Mouse (Mus musculus) heart, adult 18-20 months (tissue): ENCODE results near the gene Cherp. TPM values are rescaled to one million over a fixed set of nuclear protein-coding genes. Genes with fewer than 3 reads are reported as not detected.

Experiments
- DNase-seq, 2 experiments: peaks; one replicate each; pipeline ENCODE4 v3.0.0; 2021 to 2022; ENCODE audit warnings: mixed read lengths in 1 of 2
- microRNA-seq, 2 experiments: library from miRNA; unstranded; fragments of <30 nt; microRNA quantifications; one replicate each; pipeline ENCODE4 v1.2.0; 2022
- total RNA-seq, 2 experiments: library from RNA; stranded (reverse); gene quantifications; 2 replicates each; pipeline ENCODE4 v1.2.3; 2021

Gene Cherp
- total RNA-seq, 2 experiments from 2014 or later: 23.1 to 33.6 TPM

DNA sequence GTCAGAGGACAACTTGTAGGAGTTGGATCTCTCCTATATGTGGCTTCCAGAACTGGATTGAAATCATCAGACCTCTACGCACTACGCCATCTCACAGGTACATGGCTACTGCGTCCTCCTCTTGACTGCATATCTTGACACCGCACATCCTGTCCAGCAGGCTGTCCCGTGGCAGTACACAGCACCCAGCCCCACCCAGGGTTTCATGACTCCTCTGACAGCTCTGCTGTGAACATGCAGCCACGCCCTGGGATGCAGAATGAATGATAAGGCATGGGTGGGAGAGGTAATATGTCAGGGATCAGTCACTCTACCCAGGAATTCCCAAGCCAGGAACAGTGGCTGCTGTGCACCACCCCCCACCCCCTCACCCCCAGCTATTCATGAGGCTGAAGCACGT, 61.2 kb downstream of the Cherp start:
- DNase-seq: peak in 1 of 2 experiments; percentile 37

Small RNAs within 50 kb of the gene (microRNA-seq; reads per million reads assigned to microRNA genes)
- gene Mir7068: 1.1 to 3.5 reads per million in 2 experiments

Other genes with a start within 250 kb of the Cherp start
- gene Ap1m1, start 235.2 kb downstream of the Cherp start, total RNA-seq: 10 to 100 TPM; 46.0 to 51.8 TPM
- 1 to 10 TPM; 5.9 to 9.5 TPM for gene Gm10282, start 170.0 kb downstream of the Cherp start, total RNA-seq
- 10 to 100 TPM; 74.3 to 76.9 TPM for gene Klf2, start 156.2 kb downstream of the Cherp start, total RNA-seq
- gene Eps15l1, start 53.8 kb downstream of the Cherp start, total RNA-seq: 10 to 100 TPM; 35.5 to 41.0 TPM
- 10 to 100 TPM; 17.0 to 24.2 TPM for gene Calr3, start 31.4 kb downstream of the Cherp start, total RNA-seq
- 1 to 10 TPM; 4.6 to 5.0 TPM for gene 1700030K09Rik, start 31.3 kb downstream of the Cherp start, total RNA-seq
- 10 to 100 TPM; 73.6 to 73.7 TPM for gene Slc35e1, start 17.4 kb upstream of the Cherp start, total RNA-seq
- gene Med26, start 73.0 kb upstream of the Cherp start, total RNA-seq: 1 to 10 TPM; 7.3 to 9.8 TPM
- 100 to 1,000 TPM; 118 to 130 TPM for gene Smim7, start 95.9 kb upstream of the Cherp start, total RNA-seq
- 100 to 1,000 TPM; 474 to 492 TPM for gene Tmem38a, start 96.8 kb upstream of the Cherp start, total RNA-seq
- gene Nwd1, start 171.5 kb upstream of the Cherp start, total RNA-seq: under 1 TPM; 0.27 to 0.54 TPM
- gene Sin3b, start 248.1 kb upstream of the Cherp start, total RNA-seq: 10 to 100 TPM; 76.0 to 78.8 TPM